Mouse (Mus musculus) neural tube, embryonic 12.5 days (tissue): ENCODE data around the gene 4930519P11Rik. TPM values are rescaled to one million over a fixed set of nuclear protein-coding genes. Genes with fewer than 3 reads are reported as not detected.

ENCODE experiments used
- ATAC-seq: fragments of 200-750 bp; cut with Nextera tagmentation; 2 replicates; pipeline ENCODE4 v1.8.0; 2017; ENCODE audit warnings: low read depth, mild to moderate bottlenecking, moderate TSS enrichment, moderate library complexity; ENCODE audit not compliant: low FRiP score
- H3K27ac ChIP-seq: fragments of 300-500 bp; sonication (generic); 2 replicates; pipeline ENCODE4 v1.5.1; 2016
- H3K27me3 ChIP-seq: fragments of 300-500 bp; sonication (generic); replicated peaks from 2 replicates; pipeline ENCODE4 v1.6.1; 2016; ENCODE audit warnings: mild to moderate bottlenecking
- H3K36me3 ChIP-seq: fragments of 300-500 bp; sonication (generic); 2 replicates; pipeline ENCODE4 v1.6.1; 2016; ENCODE audit warnings: mild to moderate bottlenecking
- H3K4me1 ChIP-seq: fragments of 300-500 bp; sonication (generic); 2 replicates; pipeline ENCODE4 v1.6.1; 2016
- H3K4me2 ChIP-seq: fragments of 300-500 bp; sonication (generic); replicated peaks from 2 replicates; pipeline ENCODE4 v1.6.1; 2016; ENCODE audit warnings: mild to moderate bottlenecking
- H3K4me3 ChIP-seq: fragments of 300-500 bp; sonication (generic); 2 replicates; pipeline ENCODE4 v1.5.1; 2016
- H3K9ac ChIP-seq: fragments of 300-500 bp; sonication (generic); 2 replicates; pipeline ENCODE4 v1.6.1; 2016; ENCODE audit warnings: mild to moderate bottlenecking
- H3K9me3 ChIP-seq: fragments of 300-500 bp; sonication (generic); 2 replicates; pipeline ENCODE4 v1.6.1; 2016; ENCODE audit warnings: mild to moderate bottlenecking
- WGBS: fragments of 180-500 bp; shearing (Covaris S2); methylation state at CpG from one replicate; pipeline ENCODE4 v1.1.7; 2016; 5-methylcytosine and 5-hydroxymethylcytosine counted together
- polyA plus RNA-seq: library from polyadenylated mRNA; unstranded; fragments of >200 nt; fragmentation: Nextera tagmentation; extraction: Ambion mirVana; gene quantifications from 2 replicates; pipeline ENCODE4 v1.2.1, GENCODE M21; 2016

Gene 4930519P11Rik
- polyA plus RNA-seq, 1 experiment from 2014 or later, result 0.58 TPM

DNA sequence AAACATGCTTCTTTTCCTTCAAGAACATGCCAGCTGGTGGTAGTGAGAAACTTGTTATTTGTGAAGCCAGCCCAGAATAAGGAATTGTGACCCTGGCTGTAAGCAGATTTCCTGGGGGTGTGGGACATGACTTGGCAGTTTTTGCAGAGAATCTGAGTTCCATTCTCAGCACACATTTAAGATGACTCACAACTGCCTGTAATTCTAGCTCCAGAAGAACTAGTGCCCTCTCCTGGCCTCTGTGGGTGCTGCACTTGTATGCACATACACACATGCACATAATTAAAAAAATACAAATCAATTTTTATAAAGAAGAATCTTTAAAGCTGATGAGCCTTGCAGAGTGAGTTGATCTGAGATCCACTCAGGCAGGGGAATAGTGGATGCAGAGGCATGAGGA lies 10.9 kb upstream of the 4930519P11Rik start:
- no peak overlapping the region for H3K27ac ChIP-seq
- H3K27me3 ChIP-seq, result no peaks in the 10 kb centered on the region
- no peaks in the 10 kb centered on the region for H3K9me3 ChIP-seq
- H3K4me3 ChIP-seq, result no peak overlapping the region
- ATAC-seq, result no peak
- no peak overlapping the region for H3K9ac ChIP-seq
- no peak overlapping the region for H3K4me2 ChIP-seq
- H3K4me1 ChIP-seq, result no peaks in the 10 kb centered on the region
- peaks cover 35% of the 10 kb centered on the region for H3K36me3 ChIP-seq

DNA sequence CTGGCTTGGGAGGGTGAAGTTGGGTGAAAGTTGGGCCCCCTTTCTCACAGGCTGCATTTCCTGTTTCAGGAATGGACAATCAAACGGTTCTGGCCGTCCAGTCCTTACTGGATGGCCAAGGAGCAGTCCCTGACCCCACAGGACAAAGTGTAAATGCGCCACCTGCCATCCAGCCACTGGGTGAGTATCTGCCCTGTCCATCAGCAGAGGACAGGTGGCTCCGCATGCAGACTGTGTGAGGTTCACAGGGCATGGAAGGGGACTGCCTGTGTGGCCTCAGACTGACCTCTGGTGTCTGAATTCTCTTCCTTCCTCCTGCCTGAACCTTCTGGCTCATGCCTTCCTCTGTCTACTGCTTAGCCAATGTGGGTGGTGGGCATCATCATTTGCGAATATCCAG lies 8.4 kb upstream of the 4930519P11Rik start:
- 89% methylated on average over 5 of the region's 5 CpGs for WGBS
- H3K4me1 ChIP-seq, result no peaks in the 10 kb centered on the region
- H3K9ac ChIP-seq, result no peak overlapping the region
- ATAC-seq, result no peak
- no peak overlapping the region for H3K27ac ChIP-seq
- H3K4me3 ChIP-seq, result no peak overlapping the region
- H3K9me3 ChIP-seq, result no peaks in the 10 kb centered on the region
- H3K4me2 ChIP-seq, result no peak overlapping the region
- no peaks in the 10 kb centered on the region for H3K27me3 ChIP-seq
- peaks cover 29% of the 10 kb centered on the region; the same call in 1 of the 2 replicates for H3K36me3 ChIP-seq

DNA sequence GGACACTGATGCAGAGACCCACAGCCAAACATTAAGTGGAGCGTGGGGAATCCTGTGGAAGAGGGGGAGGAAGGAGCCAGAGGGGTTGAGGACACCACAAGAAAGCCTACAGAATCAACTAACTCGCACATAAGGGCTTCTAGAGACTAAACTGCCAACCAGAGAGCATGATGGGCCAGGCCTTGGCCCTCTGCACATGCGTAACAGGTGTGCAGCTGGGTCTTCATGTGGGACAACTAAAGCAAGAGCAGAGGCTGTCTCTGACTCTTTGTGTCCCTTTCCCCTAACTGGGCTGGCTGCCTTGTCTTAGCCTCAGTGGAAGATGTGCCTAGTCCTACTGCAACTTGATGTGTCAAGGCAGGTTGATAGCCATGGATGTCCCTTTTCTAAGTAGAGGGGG lies 3.8 kb upstream of the 4930519P11Rik start:
- Histone ChIP-seq H3K27me3 (no peaks in the 10 kb centered on the region), H3K27ac (no peak overlapping the region), H3K9ac (no peak overlapping the region), H3K4me1 (peaks cover 11% of the 10 kb centered on the region; the same call in 1 of the 2 replicates), H3K36me3 (no peaks in the 10 kb centered on the region), H3K4me2 (no peak overlapping the region), H3K4me3 (no peak overlapping the region), H3K9me3 (no peaks in the 10 kb centered on the region)
- 93% methylated on average over 3 of the region's 3 CpGs for WGBS
- no peak for ATAC-seq

DNA sequence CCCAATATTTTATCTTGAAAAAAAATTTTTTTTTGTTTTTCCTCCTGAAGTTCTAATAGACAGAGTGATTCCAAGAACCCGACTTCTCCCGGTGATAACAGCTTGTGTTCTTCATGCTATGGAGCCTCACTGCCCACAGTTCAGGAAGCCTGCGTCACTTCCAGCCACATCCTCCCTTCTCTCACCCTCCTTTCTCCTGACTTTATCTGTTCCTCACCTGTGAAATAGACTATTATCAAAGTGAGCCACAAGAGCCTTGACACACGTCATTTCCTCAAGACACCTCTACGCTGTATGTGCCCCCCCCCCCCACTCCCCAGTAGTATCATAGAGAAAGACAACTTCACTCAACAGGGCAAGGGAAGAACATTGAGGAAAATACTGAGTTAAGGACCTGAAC lies 2.4 kb upstream of the 4930519P11Rik start:
- 93% methylated on average over 5 of the region's 5 CpGs for WGBS
- H3K9me3 ChIP-seq, result no peaks in the 10 kb centered on the region
- no peaks in the 10 kb centered on the region for H3K36me3 ChIP-seq

DNA sequence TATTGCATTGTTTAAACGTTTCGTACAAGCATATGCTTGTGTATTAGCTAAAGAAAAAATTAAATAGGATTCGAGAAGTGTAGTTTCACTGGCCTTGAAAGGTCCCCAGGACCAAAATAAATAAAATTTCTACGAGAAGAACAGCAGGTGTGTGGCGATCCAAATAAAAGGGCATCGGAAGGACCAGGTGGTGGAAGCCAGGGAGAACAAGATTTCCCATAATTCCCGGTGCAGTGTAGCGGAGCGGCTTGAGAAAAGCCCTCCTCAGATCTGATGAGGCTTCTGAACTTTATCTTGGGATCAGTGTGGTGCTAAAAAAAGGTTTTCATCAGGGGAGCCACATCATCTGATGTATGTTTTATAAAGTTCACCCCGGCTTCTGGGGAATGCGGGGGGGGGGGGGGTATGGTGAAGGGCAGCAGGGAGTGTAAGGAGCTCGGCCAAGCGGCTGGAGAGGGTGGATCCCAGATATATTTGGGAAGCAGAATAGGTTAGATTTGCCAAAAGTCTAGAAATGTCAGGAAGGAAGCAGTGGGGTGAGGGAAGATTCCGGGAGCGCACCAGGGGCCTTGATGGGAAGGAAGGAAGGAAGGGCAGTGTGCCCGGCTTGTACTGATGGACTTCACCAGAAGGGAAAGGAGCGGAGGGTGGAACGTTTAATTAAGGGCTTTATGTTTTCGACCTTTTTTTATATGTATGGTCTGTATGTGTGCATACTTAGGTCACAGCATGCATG lies 1.8 kb upstream of the 4930519P11Rik start:
- Histone ChIP-seq H3K27me3 (no peaks in the 10 kb centered on the region), H3K4me2 (peak overlapping the region; percentile 69), H3K9me3 (no peaks in the 10 kb centered on the region), H3K4me1 (peaks cover 11% of the 10 kb centered on the region; the same call in 1 of the 2 replicates), H3K4me3 (no peak overlapping the region), H3K27ac (no peak overlapping the region), H3K9ac (no peak overlapping the region), H3K36me3 (no peaks in the 10 kb centered on the region)
- WGBS, result 77% methylated on average over 19 of the region's 19 CpGs
- ATAC-seq, result no peak

More for the DNA sequence above, 2.4 kb upstream of the 4930519P11Rik start:
- Histone ChIP-seq H3K4me1 (peaks cover 11% of the 10 kb centered on the region; the same call in 1 of the 2 replicates), H3K4me3 (no peak overlapping the region), H3K27ac (no peak overlapping the region), H3K9ac (no peak overlapping the region), H3K27me3 (no peaks in the 10 kb centered on the region), H3K4me2 (no peak overlapping the region)
- ATAC-seq, result no peak

DNA sequence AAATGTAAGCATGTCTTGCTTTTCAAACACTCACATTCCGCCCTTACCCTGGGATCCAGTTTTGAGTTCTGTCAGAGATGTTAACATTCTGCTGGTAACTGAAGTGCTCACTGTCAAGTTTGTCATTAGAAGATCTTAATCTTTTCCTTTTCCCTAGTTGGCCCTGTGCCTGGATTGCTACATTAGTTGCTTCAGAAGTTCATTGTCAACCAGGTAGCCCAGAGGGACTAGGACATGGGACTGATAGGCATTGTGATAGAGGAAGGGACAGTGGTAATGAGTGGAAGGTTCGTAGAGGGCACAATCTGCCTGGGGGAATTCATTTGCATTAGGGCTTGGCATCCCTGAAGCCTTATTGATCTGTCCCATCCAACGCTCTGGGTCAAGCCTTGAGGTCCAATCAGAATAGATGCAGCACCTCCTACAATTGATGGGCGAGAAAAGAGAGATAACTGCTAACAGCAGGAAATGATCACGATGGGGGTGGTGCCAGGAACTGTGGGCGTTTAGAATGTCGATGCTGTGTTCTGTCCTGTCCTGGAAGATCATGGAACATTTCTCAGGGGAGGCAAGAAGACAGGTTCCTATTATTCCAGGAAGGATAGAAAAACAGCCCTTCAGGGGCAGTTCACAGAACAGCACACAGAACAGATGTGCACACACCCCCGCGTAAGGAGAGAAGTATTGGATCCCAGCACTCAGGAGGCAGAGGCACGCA lies 4.0 kb downstream of the 4930519P11Rik start:
- Histone ChIP-seq H3K4me2 (no peak overlapping the region), H3K27me3 (no peaks in the 10 kb centered on the region), H3K27ac (no peak overlapping the region), H3K4me1 (peaks cover 5% of the 10 kb centered on the region; the same call in 1 of the 2 replicates), H3K36me3 (no peaks in the 10 kb centered on the region), H3K9me3 (no peaks in the 10 kb centered on the region), H3K9ac (no peak overlapping the region), H3K4me3 (no peak overlapping the region)
- 65% methylated on average over 10 of the region's 10 CpGs for WGBS
- ATAC-seq, result no peak

DNA sequence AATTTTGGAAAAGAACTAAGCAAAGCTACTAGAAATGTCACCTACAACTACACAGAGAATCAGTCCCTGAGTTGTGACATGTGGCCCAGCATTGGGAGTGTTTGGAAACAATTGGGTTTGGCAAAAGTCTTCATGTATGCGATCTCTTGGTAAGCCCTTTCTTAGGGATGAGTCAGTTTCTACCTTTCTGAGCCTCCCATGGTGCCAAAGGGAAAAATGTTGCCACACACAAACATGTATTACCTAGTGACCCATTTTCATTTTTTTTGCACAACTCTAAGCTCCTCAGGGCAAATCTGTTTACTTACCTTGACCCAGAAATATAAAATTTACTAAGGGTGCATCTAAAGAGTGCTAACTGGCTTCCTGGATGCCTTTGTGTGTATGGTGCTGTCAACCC lies 6.3 kb downstream of the 4930519P11Rik start:
- H3K4me1 ChIP-seq, result peaks cover 6% of the 10 kb centered on the region
- no peak overlapping the region for H3K4me3 ChIP-seq
- WGBS, result 89% methylated on average over 1 of the region's 1 CpGs

DNA sequence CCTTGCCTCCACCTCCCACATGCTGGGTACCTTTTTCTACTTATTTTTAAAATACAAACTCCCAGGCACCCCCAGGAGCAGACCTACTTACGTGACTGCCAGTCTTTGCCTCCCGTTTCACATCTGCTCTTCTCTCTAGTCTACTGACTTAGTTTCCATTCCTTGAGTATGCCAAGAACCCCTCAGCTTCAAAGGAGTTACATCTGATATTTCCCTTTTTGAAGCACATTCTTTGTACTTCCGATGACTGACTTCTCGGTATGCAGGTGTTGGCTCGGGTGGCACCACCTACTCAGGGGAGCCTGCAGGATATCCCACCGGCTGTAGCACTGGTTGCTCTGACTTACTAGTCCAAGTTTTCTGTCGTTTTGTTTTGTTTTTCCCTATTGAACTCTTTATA lies 9.1 kb downstream of the 4930519P11Rik start:
- Histone ChIP-seq H3K9me3 (no peaks in the 10 kb centered on the region), H3K4me2 (peak overlapping the region; percentile 76), H3K36me3 (no peaks in the 10 kb centered on the region), H3K9ac (no peak overlapping the region), H3K27me3 (no peaks in the 10 kb centered on the region), H3K4me3 (0 out of 2 replicates have a peak overlapping the region, but pooled peaks have one; percentile 8), H3K27ac (no peak overlapping the region), H3K4me1 (peaks cover 6% of the 10 kb centered on the region)
- 40% methylated on average over 7 of the region's 7 CpGs for WGBS
- ATAC-seq, result no peak

More for the DNA sequence above, 6.3 kb downstream of the 4930519P11Rik start:
- no peak for ATAC-seq
- Histone ChIP-seq H3K9me3 (no peaks in the 10 kb centered on the region), H3K9ac (no peak overlapping the region), H3K27me3 (no peaks in the 10 kb centered on the region), H3K36me3 (no peaks in the 10 kb centered on the region), H3K4me2 (no peak overlapping the region), H3K27ac (no peak overlapping the region)

DNA sequence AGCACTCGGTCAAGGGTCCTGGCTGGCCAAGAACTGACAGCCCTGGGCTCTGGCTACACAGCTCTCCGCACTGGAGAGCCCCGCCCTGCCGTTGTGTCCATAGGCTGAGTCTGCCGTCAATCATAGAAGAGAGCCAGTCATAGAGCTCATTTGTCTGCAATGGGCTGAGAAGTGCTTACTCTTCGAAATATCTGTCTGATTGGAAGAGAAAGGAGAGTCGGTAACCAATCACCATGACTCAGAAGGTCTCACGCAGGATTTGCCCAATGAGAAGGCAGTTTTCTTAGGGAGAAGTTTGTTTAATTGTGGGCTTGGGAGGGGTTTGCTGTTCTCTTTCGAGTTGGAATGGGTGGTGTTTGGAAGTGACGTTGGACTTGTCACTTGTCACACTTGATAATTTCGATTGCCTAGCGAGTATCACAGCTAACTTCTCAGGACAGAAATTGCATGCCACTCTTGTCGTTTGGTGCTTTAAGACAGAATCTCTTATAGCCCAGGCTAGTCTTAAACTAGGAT lies 9.5 kb downstream of the 4930519P11Rik start, which contains the start of gene Pxmp4:
Gene Pxmp4, minus strand, starts transcription at position 71 of the 516 bp plus-strand sequence.
- no peaks in the 10 kb centered on the region for H3K9me3 ChIP-seq
- WGBS, result under 1% methylated on average over 13 of the region's 13 CpGs
- H3K9ac ChIP-seq, result peak within 1 kb of the TSS; percentile 75
- H3K4me3 ChIP-seq, result peak within 1 kb of the TSS; percentile 72
- H3K4me1 ChIP-seq, result peaks cover 6% of the 10 kb centered on the region
- ATAC-seq, result peak; percentile 100
- H3K27me3 ChIP-seq, result no peaks in the 10 kb centered on the region
- peak within 1 kb of the TSS; percentile 76 for H3K4me2 ChIP-seq
- no peak within 1 kb of the TSS for H3K27ac ChIP-seq
- H3K36me3 ChIP-seq, result no peaks in the 10 kb centered on the region

DNA sequence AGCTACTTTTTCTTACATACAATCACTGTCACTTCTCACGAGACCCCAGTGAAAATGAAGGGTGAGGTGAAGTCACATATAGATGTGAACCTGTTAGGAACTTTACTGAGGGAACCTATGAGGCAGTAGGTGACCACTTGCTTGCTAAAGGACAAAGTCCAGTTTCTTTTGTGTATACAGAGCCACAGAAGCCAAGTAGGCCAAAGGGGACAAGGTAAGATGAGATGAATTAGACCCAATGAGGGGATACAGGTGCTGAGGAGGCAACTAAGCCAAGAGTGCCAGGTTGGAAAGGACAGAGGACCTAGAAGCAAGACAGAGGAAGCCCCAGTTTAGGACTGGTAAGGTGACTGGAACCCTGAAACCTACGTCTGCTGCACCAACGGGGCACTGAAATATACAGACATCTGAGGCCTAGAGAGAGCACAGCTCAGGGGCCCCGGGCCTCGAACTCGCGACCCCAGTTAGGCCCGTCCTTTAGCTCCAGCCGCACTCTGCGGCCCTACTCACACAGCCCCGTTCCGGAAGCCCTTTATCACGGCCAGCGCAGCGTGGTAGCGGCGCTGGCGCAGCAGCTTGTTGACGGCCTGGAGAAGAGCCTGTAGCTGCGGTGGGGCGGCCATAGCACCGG lies 10.1 kb downstream of the 4930519P11Rik start:
- Histone ChIP-seq H3K36me3 (no peaks in the 10 kb centered on the region), H3K4me2 (peak overlapping the region; percentile 76), H3K4me3 (peak overlapping the region; percentile 72), H3K27me3 (no peaks in the 10 kb centered on the region), H3K27ac (no peak overlapping the region), H3K9ac (peak overlapping the region; percentile 75), H3K4me1 (peaks cover 6% of the 10 kb centered on the region), H3K9me3 (no peaks in the 10 kb centered on the region)
- 17% methylated on average over 22 of the region's 22 CpGs for WGBS
- no peak for ATAC-seq

DNA sequence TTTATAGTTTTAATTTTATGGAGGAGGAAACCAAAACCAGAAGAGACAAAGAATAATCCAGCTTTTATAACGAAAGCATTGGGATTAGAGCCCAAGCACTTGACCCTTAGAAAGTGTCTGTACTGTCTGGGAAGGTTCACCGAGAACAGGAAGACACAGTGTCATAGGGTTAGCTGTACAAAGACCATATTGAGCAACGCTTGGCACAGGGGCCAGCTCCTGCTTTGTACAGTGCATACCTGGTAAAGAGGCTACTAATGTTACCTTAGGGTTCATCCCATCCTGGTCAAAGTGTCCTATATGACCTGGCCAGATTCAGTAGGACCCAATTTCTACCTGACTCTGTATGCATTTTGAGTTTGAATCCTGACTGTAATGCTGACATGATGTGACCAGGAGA lies 11.9 kb downstream of the 4930519P11Rik start:
- H3K4me1 ChIP-seq, result peaks cover 6% of the 10 kb centered on the region
- no peaks in the 10 kb centered on the region for H3K27me3 ChIP-seq
- no peak overlapping the region for H3K4me3 ChIP-seq
- no peaks in the 10 kb centered on the region for H3K9me3 ChIP-seq
- H3K4me2 ChIP-seq, result no peak overlapping the region
- 70% methylated on average over 3 of the region's 3 CpGs for WGBS
- H3K9ac ChIP-seq, result no peak overlapping the region
- H3K27ac ChIP-seq, result no peak overlapping the region
- no peak for ATAC-seq
- H3K36me3 ChIP-seq, result no peaks in the 10 kb centered on the region

DNA sequence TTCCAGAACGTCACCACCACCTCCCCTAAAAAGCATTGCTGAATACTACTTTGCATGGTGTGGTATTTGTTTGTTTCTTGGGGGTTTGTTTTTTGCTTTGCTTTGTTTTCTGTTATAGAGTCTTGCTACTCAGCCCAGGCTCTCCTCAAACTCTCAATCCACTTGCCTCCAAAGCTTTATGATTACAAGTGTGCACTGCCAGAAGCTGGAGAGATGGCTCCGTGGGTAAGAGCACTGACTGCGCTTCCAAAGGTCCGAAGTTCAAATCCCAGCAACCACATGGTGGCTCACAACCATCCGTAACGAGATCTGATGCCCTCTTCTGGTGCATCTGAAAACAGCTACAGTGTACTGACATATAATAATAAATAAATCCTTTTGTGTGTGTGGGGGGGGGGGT lies 12.7 kb downstream of the 4930519P11Rik start:
- Histone ChIP-seq H3K36me3 (no peaks in the 10 kb centered on the region), H3K4me2 (no peak overlapping the region), H3K27me3 (no peaks in the 10 kb centered on the region), H3K4me1 (peaks cover 6% of the 10 kb centered on the region), H3K9me3 (no peaks in the 10 kb centered on the region), H3K9ac (no peak overlapping the region), H3K4me3 (no peak overlapping the region), H3K27ac (no peak overlapping the region)
- WGBS, result 67% methylated on average over 6 of the region's 6 CpGs
- ATAC-seq, result no peak
